Mouse (Mus musculus) megakaryocyte-erythroid progenitor cell, adult 5-6 weeks (primary cell): ENCODE data around the gene Pbp2. TPM values are rescaled to one million over a fixed set of nuclear protein-coding genes. Genes with fewer than 3 reads are reported as not detected.

ENCODE experiments used
- ATAC-seq: replicated peaks from 2 replicates; pipeline ENCODE4 v1.8.0; 2016; ENCODE audit warnings: mild to moderate bottlenecking, inconsistent platforms; ENCODE audit not compliant: severe bottlenecking, poor library complexity, low FRiP score, low TSS enrichment
- total RNA-seq, 2 experiments: library from RNA; stranded (forward) in 1 of 2; stranded (reverse) in 1 of 2; fragments of 200-1000, 215-1000 nt in 1 of 2; fragments of >200 nt in 1 of 2; fragmentation: Nextera tagmentation in 1 of 2; gene quantifications; 2 replicates each; pipeline ENCODE4 v1.2.3; 2014 to 2017

Pbp2 gene
- not detected in 2 replicates for total RNA-seq (2014; fragmentation: Nextera tagmentation)
- total RNA-seq (2017): not detected in 2 replicates

DNA sequence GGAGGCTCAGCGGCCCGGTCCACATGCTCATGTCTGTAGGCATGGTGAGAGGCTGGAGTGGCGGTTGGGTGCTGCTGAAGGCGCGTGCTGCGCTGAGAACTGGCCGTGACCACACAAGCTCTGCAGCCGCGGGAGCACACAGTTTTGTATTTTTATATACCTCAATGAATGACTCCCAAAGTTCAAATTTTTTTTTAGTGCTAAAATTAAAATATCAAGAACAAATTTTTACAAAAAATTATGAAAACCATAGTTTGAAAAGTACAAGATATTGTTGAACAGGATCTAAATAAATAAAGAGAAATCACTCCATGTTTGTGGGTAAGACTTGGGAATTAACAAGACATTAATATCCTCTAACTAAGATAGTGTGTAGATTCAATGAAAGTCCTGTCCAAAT, at the start of gene Pbp2:
Gene Pbp2, minus strand, starts transcription at position 101 of the 400 bp plus-strand sequence.
- ATAC-seq: no peak

GRCm38 (mm10) chr6:135354953-135355352, 44.7 kb upstream of the Pbp2 start:
- no peak for ATAC-seq

DNA sequence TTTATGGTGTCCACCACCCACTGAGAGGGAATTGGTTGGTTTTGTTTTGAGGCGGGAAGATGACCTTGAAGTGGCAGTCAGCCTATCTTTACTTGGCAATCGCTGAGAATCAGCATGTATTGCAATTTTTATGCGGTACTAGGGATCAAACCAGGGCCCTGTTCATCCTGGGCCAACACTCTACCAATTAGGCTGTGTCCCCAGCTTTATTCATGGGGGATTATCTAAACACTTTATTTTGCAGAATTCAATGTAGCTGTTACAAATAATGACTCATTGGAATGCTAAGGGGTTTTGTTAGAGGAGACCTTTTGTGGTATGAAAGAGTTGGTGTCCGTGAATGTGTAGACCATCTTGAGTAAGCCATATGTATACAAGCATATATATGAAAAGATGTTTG, 42.3 kb upstream of the Pbp2 start:
- no peak for ATAC-seq

- no peak for ATAC-seq
Observed at GRCm38 (mm10) chr6:135351638-135352302, 41.6 kb upstream of the Pbp2 start.

DNA sequence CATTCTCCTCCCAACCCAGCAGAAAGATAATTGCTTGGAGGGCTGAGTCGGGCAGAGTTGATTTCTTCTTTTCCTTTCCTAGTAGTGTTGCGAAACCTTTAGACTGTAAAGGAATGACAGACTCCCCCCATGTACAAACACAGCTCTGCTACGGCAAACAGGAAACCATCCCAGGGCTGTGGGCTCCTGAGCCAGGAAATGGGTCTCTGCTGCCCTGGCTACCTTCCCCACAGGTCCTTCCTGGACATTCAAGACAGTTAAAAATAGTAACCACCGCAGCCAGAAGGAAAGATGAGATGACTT, 30.8 kb upstream of the Pbp2 start:
- no peak for ATAC-seq

GRCm38 (mm10) chr6:135340355-135341075, 30.3 kb upstream of the Pbp2 start:
- ATAC-seq: no peak

GRCm38 (mm10) chr6:135336376-135336775, 26.2 kb upstream of the Pbp2 start:
- no peak for ATAC-seq

GRCm38 (mm10) chr6:135333994-135334651, 23.9 kb upstream of the Pbp2 start:
- no peak for ATAC-seq

DNA sequence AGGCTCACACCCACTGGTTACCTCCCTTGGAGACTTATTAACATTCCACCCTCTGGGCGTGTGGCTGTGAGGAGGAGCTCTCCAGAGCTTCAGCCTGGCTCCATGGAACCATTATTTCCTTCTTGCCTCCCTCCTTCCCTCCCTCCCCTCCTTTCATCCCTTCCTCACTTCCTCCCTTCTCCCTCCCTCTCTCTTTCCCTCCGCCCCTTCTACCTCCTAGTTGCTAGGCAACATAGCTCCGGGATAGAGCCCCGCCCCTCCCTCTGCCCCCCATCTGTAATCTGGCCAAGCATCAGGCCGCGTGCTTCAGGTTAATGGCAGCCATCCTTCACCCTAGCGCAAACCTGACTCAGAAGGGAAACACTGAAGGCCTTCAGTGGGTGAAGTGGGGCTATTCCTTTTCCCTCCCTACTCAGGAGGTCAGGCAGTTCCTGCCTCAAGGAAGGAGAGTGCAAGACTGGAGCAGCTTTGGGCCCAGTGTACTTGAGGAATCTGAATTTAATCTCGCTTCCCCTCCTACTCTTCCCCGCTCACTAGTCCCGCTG, 22.6 kb upstream of the Pbp2 start:
- ATAC-seq: no peak

GRCm38 (mm10) chr6:135331916-135332315, 21.7 kb upstream of the Pbp2 start:
- no peak for ATAC-seq

GRCm38 (mm10) chr6:135326847-135327246, 16.6 kb upstream of the Pbp2 start:
- ATAC-seq: no peak

DNA sequence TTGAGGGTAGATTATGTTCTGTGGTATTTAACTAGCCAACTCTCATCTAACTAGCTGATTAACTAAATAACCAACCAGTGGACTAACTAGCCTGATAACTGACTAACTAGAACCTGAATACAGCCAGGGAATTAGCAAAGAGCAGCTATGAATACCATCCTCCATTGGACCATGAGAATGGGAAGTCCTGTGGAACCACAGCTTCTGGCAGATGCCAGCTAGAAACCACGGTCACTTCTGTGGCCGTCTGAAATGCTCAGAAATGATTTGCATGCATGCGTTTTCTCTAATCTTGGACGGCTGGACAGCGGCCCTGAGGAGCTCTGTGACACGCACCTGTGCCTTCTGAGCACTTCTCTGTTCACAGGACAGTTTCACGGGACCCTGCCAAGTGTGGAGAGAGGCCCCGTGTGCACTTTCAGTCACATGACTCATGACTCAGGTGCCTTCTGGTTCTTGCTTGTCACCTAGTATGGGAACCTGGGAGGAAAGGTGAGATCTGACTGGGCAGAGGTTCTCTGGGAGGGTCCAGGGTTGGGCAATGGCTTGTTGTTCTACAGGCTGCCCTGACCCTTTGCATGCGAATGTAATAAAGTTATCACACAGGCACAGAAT, 14.6 kb upstream of the Pbp2 start:
- no peak for ATAC-seq

GRCm38 (mm10) chr6:135324111-135324510, 13.9 kb upstream of the Pbp2 start:
- ATAC-seq: no peak

DNA sequence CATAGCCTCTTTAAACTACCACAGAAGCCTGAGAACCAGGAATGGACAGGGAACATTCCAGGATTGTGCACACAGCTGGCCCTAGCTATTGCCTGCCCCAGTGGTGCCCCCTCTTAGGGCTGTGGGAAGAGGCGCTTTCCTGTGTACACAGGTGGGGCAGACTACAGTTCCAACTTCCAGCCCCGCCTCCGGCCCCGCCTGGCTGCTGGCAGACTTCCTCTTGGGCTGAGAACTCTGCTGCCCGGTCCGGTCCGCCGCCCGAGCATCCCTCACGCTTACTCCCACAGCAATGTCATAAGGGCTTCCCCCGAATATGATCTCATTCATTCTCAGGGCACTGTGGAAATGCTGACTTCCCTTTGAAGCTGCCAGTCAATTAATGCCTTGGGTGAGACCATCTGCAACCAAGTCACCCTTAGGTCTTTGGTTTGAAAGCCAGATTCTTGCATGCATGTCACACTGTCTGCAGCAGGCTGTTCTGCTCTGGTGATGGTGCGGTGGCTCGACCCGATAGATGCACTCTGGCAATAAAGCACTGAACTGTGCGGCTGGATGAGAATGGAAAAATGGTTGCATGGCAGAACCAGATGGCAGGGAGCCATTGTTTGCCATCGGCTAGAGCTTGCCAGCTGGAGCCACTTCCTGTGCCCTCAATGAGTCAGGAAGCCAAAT, 13.2 kb upstream of the Pbp2 start:
- peak; percentile 38; the same call in 1 of the 2 replicates for ATAC-seq

GRCm38 (mm10) chr6:135322749-135323148, 12.5 kb upstream of the Pbp2 start:
- ATAC-seq: no peak

DNA sequence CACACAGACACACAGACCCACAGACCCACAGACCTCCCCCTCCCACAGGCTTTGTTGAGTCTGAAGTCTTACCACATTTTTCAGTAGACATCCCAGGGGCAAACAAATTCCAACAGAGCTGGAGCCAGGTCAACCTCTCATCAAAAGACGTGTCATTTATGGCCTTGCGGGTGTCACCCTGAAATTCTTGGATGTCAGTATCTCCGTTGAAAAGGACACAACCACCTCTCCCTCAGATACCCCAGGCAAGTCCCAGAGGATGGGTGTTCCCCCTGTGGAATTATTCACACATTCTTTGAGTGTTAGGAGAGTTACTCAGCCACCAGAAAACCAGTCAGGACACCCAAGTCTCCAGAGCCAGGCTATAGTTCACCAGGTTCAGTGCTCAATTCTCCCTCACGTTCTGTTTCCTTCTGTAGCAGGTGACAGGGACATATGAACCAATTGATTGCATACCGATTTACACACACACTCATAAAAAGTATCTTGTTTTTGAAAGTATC, 9.3 kb upstream of the Pbp2 start:
- ATAC-seq: no peak

DNA sequence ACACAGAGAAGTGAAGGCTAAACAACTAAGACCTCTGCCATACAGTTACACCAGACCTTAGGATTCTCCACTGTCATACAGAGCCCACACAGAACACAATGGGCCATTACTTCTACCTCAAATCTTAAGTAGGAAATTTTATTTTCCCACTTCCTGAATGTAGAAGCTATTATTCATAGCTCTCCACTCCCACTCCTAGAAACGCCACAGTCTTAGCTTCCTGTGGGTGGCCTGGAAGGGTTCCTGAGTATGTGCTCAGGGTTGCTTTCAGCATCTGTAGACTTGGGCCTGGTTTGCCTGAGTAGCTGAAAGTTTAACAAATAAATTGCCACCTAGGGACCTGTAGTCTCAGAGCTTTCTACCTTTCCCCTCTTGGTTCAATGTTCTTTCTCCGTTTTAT, 5.9 kb upstream of the Pbp2 start:
- ATAC-seq: no peak

DNA sequence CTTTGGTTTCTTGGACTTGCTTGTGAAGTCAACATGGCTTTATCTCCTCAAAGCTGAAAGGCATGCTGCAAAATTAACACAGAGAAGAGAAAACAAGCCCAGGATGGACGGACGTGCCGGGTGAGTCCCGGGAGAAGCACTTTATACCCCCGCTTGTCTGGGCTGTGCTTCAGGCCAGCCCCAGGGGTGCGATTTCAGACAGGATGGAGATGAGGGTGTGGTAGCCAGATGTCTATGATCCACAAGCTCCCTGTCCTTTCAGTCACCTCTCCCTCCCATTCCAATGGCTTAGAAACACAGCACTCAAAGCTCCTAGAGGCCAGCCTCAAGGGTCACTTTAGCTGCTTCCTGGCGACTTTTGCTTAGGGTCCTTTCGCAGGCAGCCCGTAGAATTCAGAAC, 3.8 kb upstream of the Pbp2 start:
- no peak for ATAC-seq

- no peak for ATAC-seq
Observed at GRCm38 (mm10) chr6:135312038-135312437, 1.8 kb upstream of the Pbp2 start.
